Mouse (Mus musculus) spleen, postnatal 4 days (tissue): ENCODE results near the gene Usp6nl.
A peak's percentile ranks its signal among the peaks of the same experiment; 100 is the strongest.

ENCODE experiments used
- DNase-seq, 2 experiments: peaks; one replicate each; pipeline ENCODE4 v3.0.0; 2022; ENCODE audit warnings: low spot score in 2 of 2

The Usp6nl gene

DNA sequence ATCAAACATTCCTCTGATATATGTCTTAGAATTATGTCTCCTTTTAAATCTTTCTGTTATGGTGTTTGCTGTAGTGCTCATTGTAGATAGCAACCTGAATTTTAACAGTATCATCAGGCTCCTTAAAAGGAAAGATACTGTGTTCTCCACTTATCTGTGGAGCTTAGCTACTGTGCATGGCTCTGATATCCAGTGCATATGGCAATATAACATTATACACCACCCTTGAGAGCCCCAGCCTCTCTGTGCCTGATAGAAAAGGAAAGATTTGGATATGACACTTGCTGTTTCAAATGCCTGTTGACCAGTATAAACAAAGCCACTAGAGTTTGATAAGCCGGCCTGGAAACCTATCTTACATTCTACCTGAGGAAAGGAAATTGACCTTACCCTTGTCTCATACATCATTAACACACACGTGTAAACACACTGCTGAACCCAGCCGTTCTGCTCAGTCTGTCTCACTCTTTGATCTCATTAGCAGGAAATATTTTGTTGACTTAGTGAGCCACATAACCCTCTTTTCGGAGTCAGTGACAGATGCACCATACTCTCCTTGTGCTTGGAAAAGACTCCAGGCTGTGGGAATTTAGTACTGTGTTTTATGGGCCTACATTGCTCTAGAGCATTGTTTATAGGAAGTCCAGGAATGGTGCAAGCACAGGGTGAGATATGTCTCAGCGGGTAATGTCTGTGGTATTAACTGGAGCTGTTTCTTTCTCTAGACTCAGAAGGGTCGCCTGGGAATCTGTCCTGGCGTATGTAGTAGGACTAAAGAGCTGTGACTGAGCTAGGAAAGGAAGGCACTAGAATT, 9.1 kb downstream of the Usp6nl start:
- DNase-seq: no peak

DNA sequence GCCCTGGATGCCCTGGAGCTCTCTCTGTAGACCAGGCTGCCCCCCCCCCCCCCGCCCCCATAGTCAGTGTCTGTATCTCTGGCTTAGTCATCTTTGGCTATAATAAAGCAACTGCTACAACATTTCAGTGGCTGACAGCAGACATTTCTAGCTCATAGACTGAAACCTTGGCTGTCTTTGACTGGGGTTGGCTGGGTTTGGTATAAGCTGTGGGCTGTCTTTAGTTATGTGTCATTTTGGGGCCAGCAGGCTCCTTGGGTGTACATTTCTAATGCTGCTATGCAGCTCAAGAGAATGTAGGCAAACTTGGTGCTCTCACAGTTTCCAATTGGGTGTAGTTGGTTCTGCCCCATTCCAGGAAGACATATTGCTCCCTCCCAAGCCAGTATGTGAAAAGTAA, 11.1 kb downstream of the Usp6nl start:
- DNase-seq: no peak

DNA sequence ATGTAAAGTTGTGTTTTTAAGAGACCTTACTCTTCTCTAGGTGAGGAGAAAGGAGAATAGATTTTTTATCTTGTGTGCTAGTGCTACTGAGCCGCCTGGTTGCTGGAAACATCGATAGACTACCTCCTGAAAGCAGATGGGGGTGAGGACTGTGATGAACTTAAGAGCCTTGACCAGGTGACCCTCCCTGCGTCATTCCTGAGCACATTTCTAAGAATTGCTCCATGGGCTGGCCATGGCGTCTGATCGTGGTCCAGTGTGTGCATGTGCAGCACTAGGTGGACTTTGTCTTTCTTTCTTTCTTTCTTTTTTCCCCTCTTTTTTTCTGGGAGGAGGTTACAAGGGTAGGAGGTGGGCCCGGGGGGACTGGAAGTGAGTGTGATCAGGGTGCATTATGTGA, 11.5 kb downstream of the Usp6nl start:
- DNase-seq: no peak

DNA sequence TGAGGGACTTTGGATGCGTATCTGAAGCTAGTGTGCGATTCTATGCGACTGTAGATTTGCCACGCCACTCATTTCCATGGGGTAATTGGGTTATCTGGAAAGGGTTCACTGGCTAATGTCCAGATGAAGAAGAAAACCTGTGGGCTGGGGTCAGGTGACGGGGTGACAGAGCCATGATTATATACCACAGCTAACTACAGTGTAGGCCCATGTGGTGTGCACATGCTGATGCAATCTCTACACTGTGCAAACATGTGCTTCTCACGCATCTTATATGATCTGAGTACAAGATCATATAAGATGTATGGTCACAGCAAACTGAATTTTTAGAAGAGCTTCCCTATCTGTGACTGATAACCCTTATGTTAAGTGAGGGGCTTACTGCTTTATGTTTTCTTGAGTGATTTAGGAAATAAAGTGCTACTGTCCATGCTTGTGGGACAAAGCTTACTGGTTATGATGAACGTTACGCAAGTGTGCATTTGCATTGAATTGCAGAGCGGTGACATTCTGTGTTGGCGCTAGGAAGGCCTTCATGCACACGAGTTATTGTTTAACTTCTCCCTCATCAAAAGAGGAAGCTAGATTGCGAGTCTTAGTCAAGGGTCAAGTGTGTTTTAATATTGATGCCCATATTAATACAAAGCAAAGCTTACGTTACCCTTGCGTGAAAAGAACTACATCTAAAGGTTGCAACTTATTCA, 12.7 kb downstream of the Usp6nl start:
- DNase-seq: no peak

DNA sequence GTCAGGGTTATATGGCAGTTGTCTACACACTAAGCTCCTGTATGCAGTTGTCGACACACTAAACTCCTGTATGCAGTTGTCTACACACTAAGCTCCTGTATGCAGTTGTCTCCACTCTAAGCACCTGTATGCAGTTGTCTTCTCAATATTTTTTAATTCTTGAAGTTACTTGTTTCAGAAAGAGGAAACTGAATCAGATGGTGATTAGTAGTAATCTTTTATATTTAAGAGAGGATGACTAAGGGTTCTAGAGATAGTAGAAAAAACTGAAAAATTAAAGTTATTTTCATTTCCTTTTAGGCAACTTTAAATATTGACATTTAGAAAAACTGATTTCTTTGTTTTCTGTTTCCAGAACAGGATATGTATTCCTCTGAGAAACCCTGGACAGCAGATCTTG, 13.5 kb downstream of the Usp6nl start:
- DNase-seq: no peak

DNA sequence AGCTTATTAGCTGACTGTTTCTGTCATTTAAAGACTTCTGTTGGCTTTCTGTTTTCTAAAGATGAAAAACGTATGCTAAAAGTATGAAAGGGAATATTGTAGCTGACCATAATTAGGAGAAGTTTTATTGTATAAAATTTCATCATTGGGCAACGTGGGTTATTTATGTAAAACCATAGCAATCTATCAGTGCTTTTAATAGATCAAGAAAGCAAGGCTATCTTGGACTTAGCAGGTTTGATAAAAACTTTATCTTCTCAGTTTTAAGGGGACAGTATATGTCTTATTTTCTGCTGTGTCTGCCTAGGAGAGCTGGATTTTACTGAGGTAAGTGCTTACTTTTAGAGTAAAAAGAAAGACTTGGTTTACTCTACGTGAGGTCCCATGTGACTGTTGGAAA, 14.2 kb downstream of the Usp6nl start:
- no peak for DNase-seq

DNA sequence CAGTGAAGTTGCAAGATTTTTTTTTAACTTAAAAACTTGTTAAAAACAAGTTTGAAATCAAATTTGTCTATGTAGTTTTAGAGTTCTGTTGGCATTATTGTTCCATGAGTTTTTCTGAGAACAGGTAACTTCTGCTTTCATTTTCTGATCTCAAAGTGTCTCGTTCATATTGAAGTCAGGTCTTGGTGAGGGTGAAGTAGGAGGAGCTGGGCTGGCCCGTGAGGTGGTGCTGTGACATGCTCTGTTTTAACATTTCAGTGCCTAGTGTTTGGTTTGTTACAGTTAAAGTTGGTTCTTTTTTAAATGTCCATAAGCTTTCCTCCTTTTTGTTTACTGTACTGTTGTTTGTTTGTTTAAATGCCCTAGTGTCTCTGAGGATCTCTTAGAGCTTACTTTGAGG, 15.0 kb downstream of the Usp6nl start:
- DNase-seq: no peak

DNA sequence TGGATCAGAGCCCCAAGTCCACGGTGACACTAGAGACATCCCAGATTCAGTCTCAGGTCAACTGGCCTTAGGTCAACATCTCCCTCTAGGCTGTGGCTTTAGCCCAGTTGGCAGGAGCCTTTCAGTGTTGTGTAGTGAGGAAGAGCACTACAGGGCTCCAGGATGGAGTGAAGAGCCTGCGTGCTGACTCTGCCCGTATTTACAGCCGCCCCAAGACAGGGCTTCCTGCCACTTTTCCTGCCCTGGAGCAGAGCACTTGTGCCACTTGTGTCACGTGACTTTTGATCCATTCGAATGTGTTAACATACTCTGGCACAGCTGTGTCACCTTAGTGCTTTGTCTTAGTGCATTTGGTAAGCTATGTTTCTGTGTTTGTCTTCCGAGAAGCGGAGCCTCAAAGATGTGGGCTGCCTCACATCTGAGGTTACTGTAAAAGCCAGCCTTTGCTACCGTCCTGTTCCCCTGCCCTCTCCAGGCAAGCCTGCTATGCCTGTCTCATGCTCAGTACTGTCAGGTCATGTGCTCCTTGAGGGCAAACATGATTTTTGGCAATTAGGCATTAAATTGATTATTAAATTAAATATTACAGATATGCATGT, 15.7 kb downstream of the Usp6nl start:
- no peak for DNase-seq

DNA sequence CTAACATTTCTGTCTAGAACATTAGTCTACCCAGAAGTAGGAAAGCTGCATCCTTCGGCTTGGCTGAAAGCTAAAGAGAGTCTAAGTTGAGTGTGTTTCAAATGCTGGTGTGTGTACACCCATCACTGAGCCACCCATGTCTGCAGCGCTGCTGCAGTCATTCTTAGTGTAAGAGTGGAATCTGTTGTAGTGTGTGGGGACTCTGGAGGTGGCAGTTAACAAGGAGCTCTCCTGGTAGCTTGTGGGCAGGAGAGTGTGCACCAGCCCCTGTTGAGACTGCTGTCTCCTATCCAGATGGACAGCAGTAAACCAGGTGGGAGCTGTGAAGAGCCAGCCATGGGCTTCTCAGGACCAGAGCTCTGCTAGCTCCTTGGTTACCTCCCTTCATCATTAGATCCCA, 18.0 kb downstream of the Usp6nl start:
- DNase-seq: peak in 1 of 2 experiments; percentile 53

DNA sequence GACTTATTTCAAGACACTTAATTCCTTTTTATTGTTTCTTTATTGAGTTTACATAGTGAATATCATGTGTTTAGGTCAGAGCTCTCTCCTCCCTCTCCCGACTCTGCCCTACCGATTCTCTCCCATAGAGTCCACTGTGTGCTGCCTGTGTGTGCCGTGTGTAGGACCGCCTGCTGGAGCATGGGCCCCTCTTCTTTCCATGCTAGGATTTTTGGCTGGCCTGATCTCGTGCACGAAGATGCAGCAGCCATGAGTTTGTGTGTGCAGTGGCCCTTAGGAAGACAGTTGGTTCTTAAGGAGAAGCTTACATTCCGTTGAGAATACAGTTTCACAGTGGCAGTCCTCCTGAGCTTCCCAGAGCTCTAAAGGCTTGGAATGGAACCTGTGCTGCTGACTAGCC, 19.0 kb downstream of the Usp6nl start:
- no peak for DNase-seq

DNA sequence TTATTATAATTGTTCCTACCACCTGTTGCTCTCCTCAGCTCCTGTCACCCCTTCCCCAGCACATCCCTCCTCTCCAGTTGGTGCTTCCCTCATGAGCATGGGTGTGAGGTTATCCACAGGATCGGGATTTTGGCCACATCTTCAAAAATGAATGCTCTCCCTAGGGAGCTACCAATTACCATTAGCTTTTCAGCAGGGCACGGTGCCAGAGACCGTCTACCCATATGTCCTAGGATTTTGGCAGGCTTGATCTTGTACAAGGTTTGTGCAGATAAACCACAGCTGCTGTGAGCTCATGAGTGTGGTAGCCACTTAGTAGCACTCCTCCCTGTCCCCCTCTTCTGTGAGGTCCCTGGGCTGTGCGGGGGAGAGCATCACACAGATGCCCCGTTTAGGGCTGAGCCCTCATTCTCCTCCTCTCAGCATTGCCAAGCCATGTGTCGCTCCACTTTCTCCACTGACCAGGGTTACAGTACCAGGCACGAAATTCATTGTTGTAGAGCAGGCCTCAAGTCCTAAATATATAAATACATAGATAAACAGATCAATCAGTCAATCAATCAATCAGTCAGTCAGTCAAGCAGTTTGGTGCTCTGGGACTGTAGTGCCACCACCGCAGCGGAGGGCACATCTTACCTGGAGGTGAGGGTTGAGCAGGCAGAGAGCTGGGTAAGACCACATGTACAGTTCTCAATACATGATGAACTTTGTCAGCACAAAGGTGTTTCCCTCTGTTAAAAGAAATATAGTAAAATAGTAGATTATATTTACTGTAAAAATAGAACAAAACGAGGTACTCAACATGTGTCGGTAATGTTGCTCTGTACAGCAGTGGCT, 27.0 kb downstream of the Usp6nl start:
- DNase-seq: no peak

DNA sequence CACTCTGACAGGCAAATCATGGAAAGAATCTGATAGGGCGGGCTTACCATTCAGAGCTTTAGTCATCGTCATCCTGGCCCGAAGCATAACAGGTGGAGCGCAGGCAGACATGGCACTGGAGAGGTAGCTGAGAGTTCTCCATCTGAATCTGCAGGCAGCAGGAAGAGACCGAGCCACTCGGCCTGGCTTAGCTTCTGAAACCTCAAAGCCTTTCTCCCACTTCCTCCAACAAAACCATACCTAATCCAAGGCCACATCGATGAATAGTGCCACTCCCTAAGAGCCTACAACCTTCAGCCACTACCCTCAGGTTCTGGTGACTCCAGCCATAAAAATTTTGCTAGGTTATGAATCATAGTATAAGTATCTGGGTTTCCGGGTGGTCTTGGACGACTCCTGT, 27.7 kb downstream of the Usp6nl start:
- DNase-seq: no peak

DNA sequence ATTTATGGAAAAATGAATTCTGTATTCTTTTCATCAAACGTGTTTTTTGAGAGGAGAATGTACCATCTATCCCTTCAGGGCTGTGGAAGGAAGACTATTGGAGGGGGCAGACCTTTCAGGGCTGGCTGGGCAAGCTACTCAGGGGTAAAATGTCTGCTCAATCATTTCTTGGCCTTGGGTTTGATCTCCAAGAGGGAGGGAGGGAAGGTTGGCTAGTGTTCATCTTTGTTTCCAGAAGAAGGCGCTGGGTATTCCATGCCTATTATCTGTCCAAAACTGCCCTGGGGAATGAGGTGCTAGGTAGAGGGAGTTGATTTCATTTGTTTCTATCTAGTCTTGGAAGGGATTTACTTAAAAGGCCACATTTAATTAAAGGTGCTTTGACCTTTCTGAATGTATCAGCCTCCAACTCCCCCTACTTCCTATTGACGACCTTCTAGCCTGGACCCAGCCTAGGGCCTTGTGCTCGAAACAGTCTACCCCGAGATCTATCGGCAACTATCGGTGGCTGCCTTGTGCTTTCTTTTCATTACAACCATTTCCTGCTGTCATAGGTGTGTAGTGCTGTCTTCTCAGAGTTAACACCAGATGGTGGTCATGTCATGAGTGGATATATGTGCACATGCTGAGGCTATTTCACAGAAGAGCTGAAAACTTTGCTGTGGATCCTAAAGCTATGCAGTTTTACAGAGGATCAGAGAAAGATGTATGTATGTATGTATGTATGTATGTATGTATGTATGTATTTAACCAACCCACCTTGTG, 28.6 kb downstream of the Usp6nl start:
- DNase-seq: no peak

DNA sequence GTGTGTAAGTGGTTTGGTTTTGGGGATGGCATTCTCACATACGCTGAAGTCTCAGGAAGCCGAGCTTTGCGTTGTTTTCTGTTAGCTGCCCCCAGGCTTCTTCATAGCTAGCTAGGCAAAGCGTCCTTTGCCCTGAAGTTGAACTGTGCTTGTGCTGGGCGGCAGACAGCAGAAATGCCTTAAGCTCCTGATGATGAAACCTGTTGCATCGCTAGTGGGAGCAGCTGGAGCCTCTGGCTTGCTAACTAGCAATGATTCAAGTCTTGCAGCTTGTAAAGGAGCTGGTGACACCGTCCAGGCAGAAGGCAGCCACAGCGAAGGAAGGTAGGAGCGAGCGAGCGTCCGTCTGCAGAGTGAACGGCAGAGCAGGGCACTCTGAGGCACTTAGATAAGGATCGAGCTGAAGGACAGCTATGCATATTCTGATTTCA, 30.1 kb downstream of the Usp6nl start:
- DNase-seq: no peak

DNA sequence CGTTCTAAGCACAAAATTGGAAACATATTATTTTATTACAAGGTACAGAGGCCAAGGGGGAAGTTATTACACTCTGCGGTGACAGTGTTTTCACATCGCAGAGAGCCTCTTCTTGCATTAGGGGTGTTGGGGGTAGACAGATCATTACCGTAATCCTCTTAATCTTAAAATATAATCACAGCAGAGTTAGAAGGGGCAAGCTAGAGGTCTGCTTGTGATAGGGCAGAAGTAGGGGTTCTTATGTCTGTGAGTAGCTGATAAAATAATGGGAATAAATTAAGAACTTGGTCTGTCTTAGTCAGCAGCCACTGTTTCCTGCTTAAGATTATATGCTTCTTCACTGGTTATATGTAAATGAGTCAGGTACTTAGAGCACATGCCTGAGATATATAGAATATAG, 30.6 kb downstream of the Usp6nl start:
- DNase-seq: no peak

DNA sequence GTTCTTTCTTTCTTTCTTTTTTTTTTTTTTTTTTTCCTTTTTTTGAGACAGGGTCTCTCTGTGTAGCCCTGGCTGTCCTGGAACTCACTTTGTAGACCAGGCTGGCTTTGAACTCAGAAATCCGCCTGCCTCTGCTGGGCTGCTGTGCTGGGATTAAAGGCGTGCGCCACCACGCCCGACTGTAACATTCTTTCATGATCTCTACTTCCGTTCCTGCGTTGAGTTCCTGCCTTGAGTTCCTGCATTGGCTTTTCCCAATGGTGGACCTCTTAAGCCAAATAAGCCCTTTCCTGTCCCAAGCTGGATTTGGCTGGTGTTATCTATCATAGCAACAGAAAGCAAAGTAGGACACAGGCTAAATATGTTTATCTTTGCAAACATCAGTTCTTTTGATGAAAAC, 34.8 kb downstream of the Usp6nl start:
- no peak for DNase-seq

DNA sequence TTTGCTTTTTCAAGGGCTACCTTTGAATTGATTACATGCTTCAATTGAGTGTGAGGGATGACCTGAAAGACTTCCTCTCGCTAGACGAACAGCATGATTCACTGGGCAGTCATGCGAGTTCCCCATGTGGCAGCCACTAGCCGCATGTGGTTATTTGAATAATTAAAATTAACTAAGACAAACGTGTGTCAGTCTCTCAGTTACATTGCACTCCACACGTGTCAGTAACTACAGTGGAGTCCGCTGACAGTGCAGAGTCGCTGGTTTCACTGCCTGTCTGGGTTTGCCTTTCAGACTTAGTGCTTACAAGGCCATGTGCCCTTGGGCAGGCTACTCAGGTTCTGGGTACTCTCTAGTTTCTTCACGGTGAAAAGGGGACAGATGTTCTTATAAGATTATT, 37.2 kb downstream of the Usp6nl start:
- DNase-seq: no peak

DNA sequence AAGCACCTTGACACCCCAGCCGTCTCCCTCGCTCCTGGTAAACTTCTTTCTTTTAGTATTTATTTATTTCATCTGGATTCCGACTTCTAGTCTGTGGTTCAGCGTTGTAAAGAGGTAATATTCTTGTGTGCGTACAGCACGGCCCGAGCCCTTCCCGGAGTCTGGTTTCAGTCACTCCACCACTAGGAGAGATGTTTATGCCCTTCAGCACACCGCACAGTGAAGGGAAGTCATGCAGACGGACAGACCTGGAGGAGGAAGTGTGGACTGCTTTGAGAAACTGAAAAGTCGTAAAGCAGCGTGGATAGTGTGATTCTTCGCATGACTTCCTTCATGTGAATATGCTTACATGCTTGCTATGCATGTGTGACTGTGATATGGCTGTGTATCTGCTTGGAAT, 40.7 kb downstream of the Usp6nl start:
- no peak for DNase-seq

DNA sequence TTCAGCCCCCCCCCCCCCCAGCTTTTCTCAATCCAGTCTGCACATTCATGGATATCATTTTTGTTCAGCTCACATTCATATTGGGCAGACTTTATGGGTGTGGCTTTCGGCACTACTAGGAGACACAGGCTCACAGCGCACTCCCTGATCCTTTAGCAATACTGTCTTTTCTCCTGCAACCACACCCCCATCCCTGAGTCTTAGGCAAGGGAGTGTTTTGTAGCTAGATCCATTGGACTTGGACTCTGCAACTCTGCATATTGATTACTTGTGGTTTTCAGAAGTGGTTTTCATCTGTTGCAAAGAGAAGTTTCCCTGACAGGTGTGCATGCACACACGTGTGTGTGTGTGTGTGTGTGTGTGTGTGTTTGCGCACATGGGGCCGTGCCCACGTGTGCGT, 41.5 kb downstream of the Usp6nl start:
- DNase-seq: no peak

DNA sequence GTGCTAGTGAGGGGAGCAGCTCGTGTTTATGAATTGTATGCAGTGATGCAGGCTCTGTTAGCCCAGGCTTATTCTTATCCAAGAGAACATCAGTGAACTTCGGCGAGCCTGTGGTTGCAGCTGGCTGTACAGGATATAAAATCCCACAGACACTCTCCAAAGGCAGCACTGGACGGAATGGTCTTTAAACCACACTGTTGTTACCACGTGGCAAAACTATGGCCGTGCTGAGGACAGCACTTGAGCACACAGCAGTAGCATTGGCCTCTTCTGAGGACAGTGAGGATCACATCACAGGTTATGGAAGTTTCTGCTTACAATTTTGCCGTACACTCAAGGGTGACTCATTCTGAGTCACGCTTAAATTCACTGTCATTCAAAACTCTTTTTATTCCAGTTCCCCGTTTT, 44.1 kb downstream of the Usp6nl start:
- no peak for DNase-seq

DNA sequence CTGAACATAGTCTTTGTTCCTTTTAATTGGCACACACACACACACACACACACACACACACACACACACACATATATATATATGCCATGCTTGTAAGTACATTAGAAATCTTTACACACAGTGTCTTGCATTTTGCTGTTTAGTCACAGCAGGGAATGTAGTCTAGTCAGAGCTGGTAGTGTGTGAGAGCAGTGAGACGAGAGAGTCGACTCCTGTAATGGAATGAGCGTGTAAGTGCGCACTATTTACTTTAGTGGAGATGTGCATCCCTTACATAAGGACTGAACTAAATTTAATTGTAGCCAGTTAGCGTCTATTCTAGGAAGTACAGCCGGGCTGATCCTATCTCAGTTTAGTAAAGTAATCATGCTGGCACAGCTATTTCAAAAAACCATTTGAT, 44.5 kb downstream of the Usp6nl start:
- no peak for DNase-seq
